Mouse (Mus musculus): Measurements from ENCODE around the gene Dennd1a. TPM values are rescaled to one million over a fixed set of nuclear protein-coding genes. Genes with fewer than 3 reads are reported as not detected.

Gene Dennd1a
- polyA plus RNA-seq, 1 experiment: 7.7 TPM

DNA sequence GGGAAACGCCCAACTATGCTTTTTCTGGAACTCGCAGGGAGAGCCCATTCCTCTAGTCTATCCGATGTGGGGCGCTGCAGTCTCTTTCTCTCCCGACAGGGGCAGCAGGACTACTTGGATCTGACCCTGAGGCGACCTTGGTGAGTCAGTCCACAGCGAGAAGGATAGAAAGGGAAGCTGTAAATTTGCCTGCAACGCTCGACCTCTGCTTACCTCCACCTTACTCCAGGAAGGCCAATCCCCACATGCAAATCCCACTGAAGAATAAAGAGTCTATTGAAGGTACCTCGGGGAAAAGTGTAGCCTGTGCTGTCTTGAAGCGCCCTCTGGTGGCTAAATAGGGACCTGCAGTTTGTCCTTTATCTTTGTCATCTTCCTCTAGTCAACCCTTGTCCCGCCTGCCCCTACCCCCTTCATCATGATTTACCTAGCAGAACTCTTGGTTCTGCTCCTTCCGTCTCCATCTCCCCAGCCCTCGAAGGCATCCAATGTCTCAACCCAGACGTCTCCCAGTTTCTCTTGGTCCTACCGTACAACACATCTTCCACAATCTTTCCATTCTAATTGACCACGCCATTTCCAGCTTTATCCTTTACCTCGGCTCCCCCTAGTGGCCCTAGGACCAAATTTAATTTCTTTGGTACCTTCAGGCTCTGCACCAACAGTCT lies 515.4 kb downstream of the Dennd1a start:
- Histone ChIP-seq H3K36me3 (ENCODE audit: control insufficient read depth, insufficient read depth) (no peaks in the 10 kb centered on the region), H3K79me3 (ENCODE audit: low read depth) (no peaks in the 10 kb centered on the region)
- TF ChIP-seq USF1 (IDR thresholded peaks at IDR 0.05; ENCODE audit: low read depth): no peak
- TF ChIP-seq FOSL1 (IDR thresholded peaks at IDR 0.05; ENCODE audit: insufficient read depth, low read length, poor library complexity, severe bottlenecking): no peak
- peak; percentile 37 for TF ChIP-seq CTCF (IDR thresholded peaks at IDR 0.05; ENCODE audit: control insufficient read depth, insufficient read depth, insufficient read length)
- TF ChIP-seq MAX (IDR thresholded peaks at IDR 0.05): no peak
- TF ChIP-seq MYOD1 (IDR thresholded peaks at IDR 0.05; ENCODE audit: control insufficient read depth, insufficient read length, low read depth): no peak

DNA sequence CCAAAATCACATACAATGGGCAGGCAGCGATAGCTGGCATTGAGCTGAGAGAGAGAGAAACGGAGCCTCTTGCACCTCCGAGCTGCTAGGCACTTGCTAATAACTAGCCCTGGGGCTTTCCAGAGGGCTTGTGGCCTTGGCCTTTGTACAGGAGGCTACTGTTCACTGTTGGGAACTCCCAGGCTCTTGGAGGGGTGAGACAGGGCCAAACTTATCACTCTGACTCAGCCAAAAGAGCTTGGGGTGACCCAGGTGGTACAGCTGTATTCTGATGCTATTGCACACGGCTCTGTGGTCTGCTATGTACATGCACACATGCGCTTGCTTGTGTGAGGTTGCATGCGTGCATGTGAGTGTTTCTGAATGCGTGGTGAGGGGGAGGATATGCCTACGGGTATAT lies 517.4 kb downstream of the Dennd1a start:
- Histone ChIP-seq H3ac (ENCODE audit: control insufficient read depth, insufficient read length, low read depth) (no peak overlapping the region), H3K79me2 (ENCODE audit: control insufficient read depth, insufficient read depth) (no peaks in the 10 kb centered on the region), H3K79me3 (ENCODE audit: low read depth) (no peaks in the 10 kb centered on the region), H3K4me3 (ENCODE audit: insufficient read depth, poor library complexity, severe bottlenecking) (no peak overlapping the region), H3K36me3 (ENCODE audit: control insufficient read depth, insufficient read depth) (no peaks in the 10 kb centered on the region), H3K27me3 (ENCODE audit: control insufficient read depth, insufficient read depth, insufficient read length) (no peaks in the 10 kb centered on the region)
- TF ChIP-seq CEBPB (IDR thresholded peaks at IDR 0.05; ENCODE audit: low read depth): no peak
- no peak for TF ChIP-seq CTCF (IDR thresholded peaks at IDR 0.05; ENCODE audit: control insufficient read depth, insufficient read depth, insufficient read length)
- TF ChIP-seq MYOD1 (IDR thresholded peaks at IDR 0.05; ENCODE audit: control insufficient read depth, insufficient read length, low read depth): no peak
- TF ChIP-seq MYOG (IDR thresholded peaks at IDR 0.05; ENCODE audit: control insufficient read depth, extremely low read depth, insufficient read length): no peak
- TF ChIP-seq USF1 (IDR thresholded peaks at IDR 0.05; ENCODE audit: low read depth): no peak
- no peak for TF ChIP-seq FOSL1 (IDR thresholded peaks at IDR 0.05; ENCODE audit: insufficient read depth, low read length, poor library complexity, severe bottlenecking)
- no peak for TF ChIP-seq MAX (IDR thresholded peaks at IDR 0.05)

More for the DNA sequence above, 515.4 kb downstream of the Dennd1a start:
- Histone ChIP-seq H3K4me3 (ENCODE audit: insufficient read depth, poor library complexity, severe bottlenecking) (peak overlapping the region; percentile 11), H3K79me2 (ENCODE audit: control insufficient read depth, insufficient read depth) (no peaks in the 10 kb centered on the region), H3ac (ENCODE audit: control insufficient read depth, insufficient read length, low read depth) (no peak overlapping the region), H3K27me3 (ENCODE audit: control insufficient read depth, insufficient read depth, insufficient read length) (peaks cover 11% of the 10 kb centered on the region)

DNA sequence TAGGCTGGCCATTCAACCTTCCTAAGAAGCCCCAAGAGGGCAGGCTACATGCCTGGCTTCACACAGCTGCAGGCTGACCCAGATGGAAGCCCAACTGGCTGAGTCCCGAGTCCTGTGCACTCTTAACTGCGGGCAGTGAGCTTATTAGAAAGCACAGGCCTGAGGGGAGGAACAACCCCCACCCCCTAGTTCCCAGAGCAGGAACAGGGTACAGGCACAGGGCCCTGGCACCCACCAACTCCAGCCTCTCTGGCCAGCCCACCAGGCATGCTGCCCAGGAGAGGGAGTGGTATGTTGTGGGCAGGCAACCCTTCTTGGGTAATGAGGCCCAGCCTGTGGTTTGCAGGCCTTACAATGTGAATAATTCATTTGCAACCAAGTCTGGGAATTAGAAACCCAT lies 518.3 kb downstream of the Dennd1a start:
- Histone ChIP-seq H3K79me2 (ENCODE audit: control insufficient read depth, insufficient read depth) (no peaks in the 10 kb centered on the region), H3ac (ENCODE audit: control insufficient read depth, insufficient read length, low read depth) (no peak overlapping the region), H3K4me3 (ENCODE audit: insufficient read depth, poor library complexity, severe bottlenecking) (no peak overlapping the region), H3K79me3 (ENCODE audit: low read depth) (no peaks in the 10 kb centered on the region), H3K36me3 (ENCODE audit: control insufficient read depth, insufficient read depth) (no peaks in the 10 kb centered on the region), H3K27me3 (ENCODE audit: control insufficient read depth, insufficient read depth, insufficient read length) (no peaks in the 10 kb centered on the region)
- no peak for TF ChIP-seq MYOD1 (IDR thresholded peaks at IDR 0.05; ENCODE audit: control insufficient read depth, insufficient read length, low read depth)
- TF ChIP-seq FOSL1 (IDR thresholded peaks at IDR 0.05; ENCODE audit: insufficient read depth, low read length, poor library complexity, severe bottlenecking): no peak
- TF ChIP-seq MAX (IDR thresholded peaks at IDR 0.05): no peak

DNA sequence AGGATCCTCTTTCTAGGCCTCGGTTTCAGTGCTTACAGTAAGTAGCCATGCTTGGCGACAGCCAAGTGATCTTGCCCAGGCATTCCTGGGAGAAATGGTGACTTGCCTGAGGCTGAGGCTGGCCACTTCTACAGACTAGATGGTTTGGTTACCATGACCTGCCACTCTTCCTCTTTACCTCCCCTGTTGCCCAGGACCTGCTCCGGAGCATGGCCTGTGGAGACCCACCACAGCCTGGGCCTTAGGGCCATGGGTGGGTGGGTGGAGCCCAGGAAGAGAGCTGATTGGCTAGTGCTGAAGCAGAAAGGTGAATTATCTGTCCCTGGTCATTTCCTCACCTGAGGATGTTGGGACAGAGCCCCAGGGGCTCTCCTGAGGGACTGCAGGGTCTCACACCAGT lies 519.5 kb downstream of the Dennd1a start:
- no peaks in the 10 kb centered on the region for H3K79me2 ChIP-seq (ENCODE audit: control insufficient read depth, insufficient read depth)
- no peak overlapping the region for H3K4me3 ChIP-seq (ENCODE audit: insufficient read depth, poor library complexity, severe bottlenecking)
- TF ChIP-seq FOSL1 (IDR thresholded peaks at IDR 0.05; ENCODE audit: insufficient read depth, low read length, poor library complexity, severe bottlenecking) (no peak), MYOD1 (IDR thresholded peaks at IDR 0.05; ENCODE audit: control insufficient read depth, insufficient read length, low read depth) (no peak), CEBPB (IDR thresholded peaks at IDR 0.05; ENCODE audit: low read depth) (no peak), USF1 (IDR thresholded peaks at IDR 0.05; ENCODE audit: low read depth) (no peak), MAX (IDR thresholded peaks at IDR 0.05) (no peak), MYOG (IDR thresholded peaks at IDR 0.05; ENCODE audit: control insufficient read depth, extremely low read depth, insufficient read length) (no peak), CTCF (IDR thresholded peaks at IDR 0.05; ENCODE audit: control insufficient read depth, insufficient read depth, insufficient read length) (no peak)
- H3K27me3 ChIP-seq (ENCODE audit: control insufficient read depth, insufficient read depth, insufficient read length): no peaks in the 10 kb centered on the region
- H3K36me3 ChIP-seq (ENCODE audit: control insufficient read depth, insufficient read depth): no peaks in the 10 kb centered on the region
- H3K79me3 ChIP-seq (ENCODE audit: low read depth): no peaks in the 10 kb centered on the region
- H3ac ChIP-seq (ENCODE audit: control insufficient read depth, insufficient read length, low read depth): no peak overlapping the region

DNA sequence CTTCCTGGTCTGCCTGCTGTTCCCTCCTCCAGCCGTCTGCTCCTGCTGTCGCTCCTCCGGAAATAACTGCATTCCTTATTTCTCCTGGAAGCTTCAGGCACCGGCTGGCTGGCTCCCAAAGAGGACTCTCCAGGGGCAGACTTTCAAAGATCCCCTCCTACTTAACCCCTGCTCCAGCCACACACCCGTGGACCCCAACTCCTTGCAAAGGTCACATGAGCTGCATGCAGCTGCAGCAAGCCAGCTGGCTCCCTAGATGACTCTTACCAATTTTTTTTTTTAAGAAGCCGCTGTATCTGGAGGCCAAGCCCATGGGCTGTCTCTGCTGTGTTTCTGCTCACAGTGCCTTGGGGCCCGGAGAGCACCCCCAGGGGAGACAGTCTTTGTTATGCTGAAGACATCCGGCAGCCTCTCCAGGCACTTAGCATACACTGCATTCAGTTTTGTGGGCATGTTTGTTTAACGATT lies 520.1 kb downstream of the Dennd1a start:
- no peaks in the 10 kb centered on the region for H3K36me3 ChIP-seq (ENCODE audit: control insufficient read depth, insufficient read depth)
- H3K27me3 ChIP-seq (ENCODE audit: control insufficient read depth, insufficient read depth, insufficient read length): no peaks in the 10 kb centered on the region
- TF ChIP-seq CEBPB (IDR thresholded peaks at IDR 0.05; ENCODE audit: low read depth) (no peak), MYOD1 (IDR thresholded peaks at IDR 0.05; ENCODE audit: control insufficient read depth, insufficient read length, low read depth) (no peak), CTCF (IDR thresholded peaks at IDR 0.05; ENCODE audit: control insufficient read depth, insufficient read depth, insufficient read length) (no peak), FOSL1 (IDR thresholded peaks at IDR 0.05; ENCODE audit: insufficient read depth, low read length, poor library complexity, severe bottlenecking) (no peak), MAX (IDR thresholded peaks at IDR 0.05) (no peak), USF1 (IDR thresholded peaks at IDR 0.05; ENCODE audit: low read depth) (no peak), MYOG (IDR thresholded peaks at IDR 0.05; ENCODE audit: control insufficient read depth, extremely low read depth, insufficient read length) (no peak)
- H3K79me3 ChIP-seq (ENCODE audit: low read depth): no peaks in the 10 kb centered on the region
- H3K79me2 ChIP-seq (ENCODE audit: control insufficient read depth, insufficient read depth): no peaks in the 10 kb centered on the region
- H3ac ChIP-seq (ENCODE audit: control insufficient read depth, insufficient read length, low read depth): no peak overlapping the region
- H3K4me3 ChIP-seq (ENCODE audit: insufficient read depth, poor library complexity, severe bottlenecking): no peak overlapping the region

All from C2C12 (cell line).